Mouse (Mus musculus): ENCODE measurements around the gene Tln2. TPM values are rescaled to one million over a fixed set of nuclear protein-coding genes. Genes with fewer than 3 reads are reported as not detected.
"Not testable (repeated sequence)": the region's sequence is repeated elsewhere in the genome, so short reads cannot be mapped to it uniquely, and the experiment has no call there.

Gene Tln2
- polyA plus RNA-seq, 1 experiment = 14.0 TPM

- Histone ChIP-seq H3K36me3 (ENCODE audit: control insufficient read depth, insufficient read depth) (no peaks in the 10 kb centered on the region), H3K4me3 (ENCODE audit: insufficient read depth, poor library complexity, severe bottlenecking) (no peak overlapping the region), H3K79me2 (ENCODE audit: control insufficient read depth, insufficient read depth) (no peaks in the 10 kb centered on the region), H3K79me3 (ENCODE audit: low read depth) (no peaks in the 10 kb centered on the region), H3K27me3 (ENCODE audit: control insufficient read depth, insufficient read depth, insufficient read length) (no peaks in the 10 kb centered on the region), H3ac (ENCODE audit: control insufficient read depth, insufficient read length, low read depth) (no peak overlapping the region)
- no peak for TF ChIP-seq CEBPB (IDR thresholded peaks at IDR 0.05; ENCODE audit: low read depth)
- no peak for TF ChIP-seq MYOD1 (IDR thresholded peaks at IDR 0.05; ENCODE audit: control insufficient read depth, insufficient read length, low read depth)
- TF ChIP-seq USF1 (IDR thresholded peaks at IDR 0.05; ENCODE audit: low read depth) = no peak
- TF ChIP-seq MAX (IDR thresholded peaks at IDR 0.05) = no peak
- no peak for TF ChIP-seq CTCF (IDR thresholded peaks at IDR 0.05; ENCODE audit: control insufficient read depth, insufficient read depth, insufficient read length)
- TF ChIP-seq MYOG (IDR thresholded peaks at IDR 0.05; ENCODE audit: control insufficient read depth, extremely low read depth, insufficient read length) = no peak
- no peak for TF ChIP-seq FOSL1 (IDR thresholded peaks at IDR 0.05; ENCODE audit: insufficient read depth, low read length, poor library complexity, severe bottlenecking)
These were observed 260.3 kb downstream of the Tln2 start for GRCm38 (mm10) chr9:67299164-67299563.

GRCm38 (mm10) chr9:67297236-67297889 lies 262.1 kb downstream of the Tln2 start:
- H3K27me3 ChIP-seq (ENCODE audit: control insufficient read depth, insufficient read depth, insufficient read length) = no peaks in the 10 kb centered on the region
- H3K79me3 ChIP-seq (ENCODE audit: low read depth) = no peaks in the 10 kb centered on the region
- no peak overlapping the region for H3ac ChIP-seq (ENCODE audit: control insufficient read depth, insufficient read length, low read depth)
- H3K79me2 ChIP-seq (ENCODE audit: control insufficient read depth, insufficient read depth) = no peaks in the 10 kb centered on the region
- no peak overlapping the region for H3K4me3 ChIP-seq (ENCODE audit: insufficient read depth, poor library complexity, severe bottlenecking)
- TF ChIP-seq USF1 (IDR thresholded peaks at IDR 0.05; ENCODE audit: low read depth) = no peak
- TF ChIP-seq CTCF (IDR thresholded peaks at IDR 0.05; ENCODE audit: control insufficient read depth, insufficient read depth, insufficient read length) = no peak
- TF ChIP-seq MYOG (IDR thresholded peaks at IDR 0.05; ENCODE audit: control insufficient read depth, extremely low read depth, insufficient read length) = no peak
- TF ChIP-seq CEBPB (IDR thresholded peaks at IDR 0.05; ENCODE audit: low read depth) = no peak
- TF ChIP-seq MAX (IDR thresholded peaks at IDR 0.05) = no peak
- no peaks in the 10 kb centered on the region for H3K36me3 ChIP-seq (ENCODE audit: control insufficient read depth, insufficient read depth)

DNA sequence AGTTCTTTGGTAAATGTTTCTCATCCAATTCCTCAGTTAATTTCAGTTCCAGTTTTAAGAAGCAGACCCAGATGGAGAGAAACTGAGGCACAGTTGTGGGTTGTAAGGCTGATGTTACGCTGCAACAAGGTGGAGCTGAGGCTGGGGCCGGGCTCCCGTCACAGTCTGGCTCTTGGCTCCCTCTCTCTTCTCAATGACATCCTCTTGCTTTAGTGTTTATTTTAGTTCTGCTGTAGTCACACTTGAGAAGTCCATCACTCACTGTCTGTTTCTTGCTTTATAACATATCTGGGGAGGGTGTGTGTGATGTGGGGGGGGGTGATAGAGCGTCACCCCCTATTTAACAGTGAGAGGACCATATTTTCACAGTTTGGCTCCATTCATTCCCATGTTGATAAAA lies 272.0 kb downstream of the Tln2 start:
- Histone ChIP-seq H3K79me2 (ENCODE audit: control insufficient read depth, insufficient read depth) (no peaks in the 10 kb centered on the region), H3K4me3 (ENCODE audit: insufficient read depth, poor library complexity, severe bottlenecking) (no peak overlapping the region), H3K27me3 (ENCODE audit: control insufficient read depth, insufficient read depth, insufficient read length) (no peaks in the 10 kb centered on the region), H3ac (ENCODE audit: control insufficient read depth, insufficient read length, low read depth) (no peak overlapping the region), H3K79me3 (ENCODE audit: low read depth) (no peaks in the 10 kb centered on the region), H3K36me3 (ENCODE audit: control insufficient read depth, insufficient read depth) (no peaks in the 10 kb centered on the region)
- no peak for TF ChIP-seq MYOD1 (IDR thresholded peaks at IDR 0.05; ENCODE audit: control insufficient read depth, insufficient read length, low read depth)
- no peak for TF ChIP-seq USF1 (IDR thresholded peaks at IDR 0.05; ENCODE audit: low read depth)
- no peak for TF ChIP-seq MAX (IDR thresholded peaks at IDR 0.05)
- TF ChIP-seq CTCF (IDR thresholded peaks at IDR 0.05; ENCODE audit: control insufficient read depth, insufficient read depth, insufficient read length) = no peak
- no peak for TF ChIP-seq MYOG (IDR thresholded peaks at IDR 0.05; ENCODE audit: control insufficient read depth, extremely low read depth, insufficient read length)
- no peak for TF ChIP-seq CEBPB (IDR thresholded peaks at IDR 0.05; ENCODE audit: low read depth)
- TF ChIP-seq FOSL1 (IDR thresholded peaks at IDR 0.05; ENCODE audit: insufficient read depth, low read length, poor library complexity, severe bottlenecking) = no peak

- Histone ChIP-seq H3K27me3 (ENCODE audit: control insufficient read depth, insufficient read depth, insufficient read length) (no peaks in the 10 kb centered on the region), H3K4me3 (ENCODE audit: insufficient read depth, poor library complexity, severe bottlenecking) (no peak overlapping the region), H3K79me2 (ENCODE audit: control insufficient read depth, insufficient read depth) (no peaks in the 10 kb centered on the region), H3K36me3 (ENCODE audit: control insufficient read depth, insufficient read depth) (no peaks in the 10 kb centered on the region), H3K79me3 (ENCODE audit: low read depth) (no peaks in the 10 kb centered on the region), H3ac (ENCODE audit: control insufficient read depth, insufficient read length, low read depth) (no peak overlapping the region)
- no peak for TF ChIP-seq MYOG (IDR thresholded peaks at IDR 0.05; ENCODE audit: control insufficient read depth, extremely low read depth, insufficient read length)
- no peak for TF ChIP-seq CTCF (IDR thresholded peaks at IDR 0.05; ENCODE audit: control insufficient read depth, insufficient read depth, insufficient read length)
- no peak for TF ChIP-seq USF1 (IDR thresholded peaks at IDR 0.05; ENCODE audit: low read depth)
- TF ChIP-seq CEBPB (IDR thresholded peaks at IDR 0.05; ENCODE audit: low read depth) = no peak
These were observed 272.7 kb downstream of the Tln2 start for GRCm38 (mm10) chr9:67286801-67287200.

DNA sequence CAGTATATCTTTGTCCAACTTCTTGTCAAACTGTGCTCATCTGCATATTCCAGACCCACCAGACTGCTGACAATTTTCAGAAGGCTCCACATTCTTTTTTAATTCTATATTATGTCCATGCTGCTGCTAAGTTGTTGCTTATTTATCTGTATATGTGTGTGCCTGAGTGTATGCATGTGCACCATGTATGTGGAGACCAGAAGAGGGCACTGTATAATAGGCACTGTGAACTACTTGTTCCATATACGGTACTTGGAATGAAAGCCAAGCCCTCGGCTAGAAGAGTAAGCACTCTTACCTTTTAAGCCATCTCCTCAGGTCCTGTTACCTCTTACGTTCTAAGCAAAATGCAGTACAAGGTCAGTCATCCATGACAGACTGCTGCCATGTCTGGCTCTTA lies 274.0 kb downstream of the Tln2 start:
- Histone ChIP-seq H3K4me3 (ENCODE audit: insufficient read depth, poor library complexity, severe bottlenecking) (no peak overlapping the region), H3ac (ENCODE audit: control insufficient read depth, insufficient read length, low read depth) (no peak overlapping the region), H3K27me3 (ENCODE audit: control insufficient read depth, insufficient read depth, insufficient read length) (no peaks in the 10 kb centered on the region), H3K79me3 (ENCODE audit: low read depth) (no peaks in the 10 kb centered on the region), H3K36me3 (ENCODE audit: control insufficient read depth, insufficient read depth) (no peaks in the 10 kb centered on the region), H3K79me2 (ENCODE audit: control insufficient read depth, insufficient read depth) (no peaks in the 10 kb centered on the region)
- TF ChIP-seq USF1 (IDR thresholded peaks at IDR 0.05; ENCODE audit: low read depth) (no peak), CTCF (IDR thresholded peaks at IDR 0.05; ENCODE audit: control insufficient read depth, insufficient read depth, insufficient read length) (no peak), FOSL1 (IDR thresholded peaks at IDR 0.05; ENCODE audit: insufficient read depth, low read length, poor library complexity, severe bottlenecking) (no peak), MYOG (IDR thresholded peaks at IDR 0.05; ENCODE audit: control insufficient read depth, extremely low read depth, insufficient read length) (no peak), MAX (IDR thresholded peaks at IDR 0.05) (no peak), CEBPB (IDR thresholded peaks at IDR 0.05; ENCODE audit: low read depth) (no peak), MYOD1 (IDR thresholded peaks at IDR 0.05; ENCODE audit: control insufficient read depth, insufficient read length, low read depth) (no peak)

DNA sequence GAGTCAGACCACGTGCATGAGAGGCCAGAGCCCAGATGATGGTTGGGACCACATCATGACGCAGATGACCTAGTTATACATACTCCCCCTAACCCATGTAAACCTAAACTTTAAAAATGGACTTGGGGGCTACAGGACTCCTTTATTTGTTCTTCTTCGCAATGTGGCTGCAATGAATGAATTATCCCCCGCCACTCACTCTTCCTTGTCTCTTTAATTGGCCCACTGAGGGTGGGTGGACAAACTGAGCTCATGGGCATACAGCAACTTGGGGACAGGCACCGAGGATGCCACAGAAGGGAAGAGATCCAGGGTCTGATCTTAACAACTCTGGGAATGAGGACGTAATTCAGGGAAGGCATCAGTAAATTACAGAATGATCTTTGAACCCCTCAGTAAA lies 277.7 kb downstream of the Tln2 start:
- no peak overlapping the region for H3ac ChIP-seq (ENCODE audit: control insufficient read depth, insufficient read length, low read depth)
- no peak overlapping the region for H3K4me3 ChIP-seq (ENCODE audit: insufficient read depth, poor library complexity, severe bottlenecking)
- H3K36me3 ChIP-seq (ENCODE audit: control insufficient read depth, insufficient read depth) = no peaks in the 10 kb centered on the region
- no peaks in the 10 kb centered on the region for H3K79me2 ChIP-seq (ENCODE audit: control insufficient read depth, insufficient read depth)
- TF ChIP-seq FOSL1 (IDR thresholded peaks at IDR 0.05; ENCODE audit: insufficient read depth, low read length, poor library complexity, severe bottlenecking) (no peak), MAX (IDR thresholded peaks at IDR 0.05) (no peak), MYOG (IDR thresholded peaks at IDR 0.05; ENCODE audit: control insufficient read depth, extremely low read depth, insufficient read length) (no peak), CEBPB (IDR thresholded peaks at IDR 0.05; ENCODE audit: low read depth) (no peak), MYOD1 (IDR thresholded peaks at IDR 0.05; ENCODE audit: control insufficient read depth, insufficient read length, low read depth) (no peak), USF1 (IDR thresholded peaks at IDR 0.05; ENCODE audit: low read depth) (no peak), CTCF (IDR thresholded peaks at IDR 0.05; ENCODE audit: control insufficient read depth, insufficient read depth, insufficient read length) (no peak)
- no peaks in the 10 kb centered on the region for H3K27me3 ChIP-seq (ENCODE audit: control insufficient read depth, insufficient read depth, insufficient read length)
- no peaks in the 10 kb centered on the region for H3K79me3 ChIP-seq (ENCODE audit: low read depth)

DNA sequence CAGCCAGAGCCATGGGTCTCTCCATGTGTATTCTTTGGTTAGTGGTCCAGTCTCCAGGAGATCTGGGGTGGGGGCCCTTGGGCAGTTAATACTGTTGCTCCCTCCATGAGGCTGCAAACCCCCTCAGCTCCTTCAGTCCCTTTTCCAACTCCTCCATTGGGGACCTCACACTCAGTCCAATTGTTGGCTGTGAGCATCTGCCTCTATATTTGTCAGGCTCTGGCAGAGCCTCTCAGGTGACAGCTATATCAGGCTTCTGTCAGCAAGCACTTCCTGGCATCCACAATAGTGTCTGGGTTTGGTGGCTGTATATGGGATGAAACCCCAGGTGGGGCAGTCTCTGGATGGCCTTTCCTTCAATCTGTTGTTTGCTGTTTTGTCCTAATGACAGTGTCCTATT lies 279.2 kb downstream of the Tln2 start:
- H3K79me3 ChIP-seq (ENCODE audit: low read depth); H3ac ChIP-seq (ENCODE audit: control insufficient read depth, insufficient read length, low read depth): not testable (repeated sequence)

More for the DNA sequence above, 279.2 kb downstream of the Tln2 start:
- H3K27me3 ChIP-seq (ENCODE audit: control insufficient read depth, insufficient read depth, insufficient read length); H3K4me3 ChIP-seq (ENCODE audit: insufficient read depth, poor library complexity, severe bottlenecking); H3K79me2 ChIP-seq (ENCODE audit: control insufficient read depth, insufficient read depth); H3K36me3 ChIP-seq (ENCODE audit: control insufficient read depth, insufficient read depth): not testable (repeated sequence)

Measured in C2C12 (cell line).